Comparison of ENCODE assay signal across 11 mouse cellular contexts in genomic region chr7:98677511-98677910, GRCm38 (mm10).
"Had no signal": no experiment of that assay in that cellular context is flagged by ENCODE, and none has a peak within 500 bp of the region (broad histone marks: within the 10 kb centered on the region; RNA-seq: fewer than 3 reads in every experiment).

No protein-coding gene starts in this region.

- H3K4me1 ChIP-seq: midbrain, embryonic 15.5 days; neural tube, embryonic 12.5 days had no signal

- H3K27me3 ChIP-seq: limb, embryonic 15.5 days; midbrain, embryonic 15.5 days; neural tube, embryonic 12.5 days had no signal

- ATAC-seq: liver, embryonic 12.5 days; midbrain, embryonic 15.5 days had no signal

- H3K4me2 ChIP-seq: limb, embryonic 15.5 days; liver, embryonic 12.5 days; lung, embryonic 14.5 days; midbrain, embryonic 11.5 days; midbrain, embryonic 15.5 days; neural tube, embryonic 12.5 days had no signal

- H3K27ac ChIP-seq: left cerebral cortex, adult 2 months; limb, embryonic 15.5 days; liver, embryonic 12.5 days; macrophage; midbrain, embryonic 15.5 days; neural tube, embryonic 12.5 days; stomach, postnatal 0 days had no signal

- H3K4me3 ChIP-seq: left cerebral cortex, adult 2 months; limb, embryonic 15.5 days; liver, embryonic 12.5 days; midbrain, embryonic 15.5 days; neural tube, embryonic 12.5 days had no signal

- DNase-seq: lung, embryonic 14.5 days; lung, postnatal 10 days; thymus, postnatal 4 days had no signal

- H3K9me3 ChIP-seq: limb, embryonic 15.5 days; liver, embryonic 12.5 days; midbrain, embryonic 15.5 days; neural tube, embryonic 12.5 days had no signal

- H3K36me3 ChIP-seq: limb, embryonic 15.5 days; liver, embryonic 12.5 days; midbrain, embryonic 15.5 days; neural tube, embryonic 12.5 days had no signal

- H3K9ac ChIP-seq: limb, embryonic 15.5 days; liver, embryonic 12.5 days; lung, embryonic 14.5 days; midbrain, embryonic 15.5 days; neural tube, embryonic 12.5 days had no signal
